Mouse (Mus musculus): ENCODE measurements at regions not wholly inside any gene's neighbourhood (a gene's known extent, or its start where the extent isn't known, plus 50 kb on each side); places are given as distances from the start of the nearest gene placed in this dataset.

DNA sequence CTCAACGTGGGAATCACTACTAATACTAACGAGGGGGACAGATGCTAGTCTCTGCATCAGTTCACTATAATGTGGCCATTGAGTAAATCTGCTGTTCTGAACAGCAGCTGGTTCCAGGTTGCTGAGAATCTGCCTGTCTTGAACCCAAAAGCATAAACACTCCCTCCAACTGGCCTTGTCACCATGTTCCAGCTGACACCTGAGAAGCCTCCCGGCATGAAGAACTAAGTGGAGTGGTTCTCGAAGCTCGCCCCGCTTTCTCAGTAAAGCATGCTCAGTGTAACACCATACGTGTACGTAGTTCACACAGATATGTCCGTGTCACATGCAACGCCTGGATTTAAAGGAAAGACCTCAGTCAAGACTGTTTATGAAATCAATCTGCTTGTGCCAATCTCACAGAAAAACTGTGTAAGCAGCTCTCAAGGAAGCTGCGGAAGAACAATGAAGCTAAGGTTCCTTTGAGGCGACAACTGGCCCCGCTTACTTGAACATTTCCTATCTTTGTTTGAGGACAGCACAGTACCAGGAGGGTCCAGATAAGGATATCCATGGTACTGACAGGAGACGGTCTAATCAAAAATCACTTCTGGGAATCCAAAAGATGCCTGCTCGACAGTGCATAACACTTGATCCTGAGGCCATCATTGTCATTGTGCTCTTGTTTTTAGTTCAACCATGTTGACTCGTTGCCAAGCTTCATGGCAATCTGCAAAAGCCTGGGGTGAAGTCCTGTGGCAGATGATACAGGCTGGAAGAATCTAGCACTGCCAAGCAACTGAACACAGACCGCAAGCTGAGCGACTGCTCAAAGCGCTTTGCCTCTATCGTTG, 82.8 kb upstream of the Myo10 start:
- Histone ChIP-seq H3K4me1 (replicated peaks) (no peaks in the 10 kb centered on the region; the same call in 1 of the 2 replicates), H3K27ac (no peak overlapping the region)
- ATAC-seq, result no peak

DNA sequence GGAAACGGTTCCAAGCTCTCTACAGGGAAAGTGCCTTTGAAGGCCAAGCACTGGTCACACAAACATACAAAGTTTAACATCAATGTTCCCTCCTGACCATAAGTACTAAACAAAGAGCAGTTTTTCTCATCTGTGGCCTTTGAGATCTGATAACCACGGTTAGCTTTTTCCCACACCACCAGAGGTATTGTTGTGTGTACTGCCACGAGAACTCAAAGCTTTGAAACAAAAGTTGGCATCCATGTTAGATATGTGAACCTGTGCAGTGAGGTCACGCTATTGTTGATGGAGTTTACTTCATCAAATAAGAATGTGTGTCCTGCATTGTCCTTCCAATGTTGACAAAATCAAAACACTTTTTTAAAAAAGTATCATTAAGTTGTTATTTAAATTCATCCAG, 79.9 kb upstream of the Myo10 start:
- no peak overlapping the region for H3K4me3 ChIP-seq (replicated peaks)
- H3K4me2 ChIP-seq (replicated peaks), result no peak overlapping the region
- no peak overlapping the region for H3K27ac ChIP-seq
- H3K36me3 ChIP-seq, result no peaks in the 10 kb centered on the region
- no peaks in the 10 kb centered on the region for H3K4me1 ChIP-seq (replicated peaks)
- WGBS, result 78% methylated on average over 4 of the region's 4 CpGs
- H3K9ac ChIP-seq (replicated peaks), result no peak overlapping the region
- ATAC-seq, result no peak
- H3K27me3 ChIP-seq, result no peaks in the 10 kb centered on the region
- no peaks in the 10 kb centered on the region for H3K9me3 ChIP-seq

More for the DNA sequence above, 82.8 kb upstream of the Myo10 start:
- Histone ChIP-seq H3K4me2 (replicated peaks) (no peak overlapping the region), H3K9ac (replicated peaks) (no peak overlapping the region), H3K9me3 (no peaks in the 10 kb centered on the region), H3K36me3 (no peaks in the 10 kb centered on the region), H3K4me3 (replicated peaks) (no peak overlapping the region), H3K27me3 (no peaks in the 10 kb centered on the region)
- 79% methylated on average over 20 of the region's 20 CpGs for WGBS

DNA sequence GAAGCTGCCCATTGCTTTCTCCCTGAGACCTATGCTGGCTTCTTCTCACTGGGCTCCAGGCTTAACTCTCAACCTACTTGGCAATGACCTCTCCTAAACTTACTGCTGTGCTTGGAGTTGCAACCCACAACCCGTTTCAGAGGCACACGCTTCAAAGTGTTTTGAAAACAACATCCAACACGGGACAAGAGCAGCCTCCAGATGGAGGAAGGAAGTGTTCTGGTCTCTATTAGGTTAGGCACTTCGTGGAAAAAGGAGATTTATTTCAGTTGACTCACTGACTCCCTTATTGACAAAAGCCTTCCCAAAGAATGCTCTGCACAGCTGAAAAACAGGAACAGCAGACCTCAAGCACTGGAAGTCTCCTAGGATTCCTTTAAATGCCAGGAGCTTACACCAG, 76.1 kb upstream of the Myo10 start:
- ATAC-seq, result no peak
- no peak overlapping the region for H3K9ac ChIP-seq (replicated peaks)
- H3K4me2 ChIP-seq (replicated peaks), result no peak overlapping the region
- H3K36me3 ChIP-seq, result no peaks in the 10 kb centered on the region
- H3K4me1 ChIP-seq (replicated peaks), result no peaks in the 10 kb centered on the region
- WGBS, result 72% methylated on average over 4 of the region's 4 CpGs
- no peaks in the 10 kb centered on the region for H3K9me3 ChIP-seq
- H3K27me3 ChIP-seq, result no peaks in the 10 kb centered on the region
- no peak overlapping the region for H3K27ac ChIP-seq
- no peak overlapping the region for H3K4me3 ChIP-seq (replicated peaks)

DNA sequence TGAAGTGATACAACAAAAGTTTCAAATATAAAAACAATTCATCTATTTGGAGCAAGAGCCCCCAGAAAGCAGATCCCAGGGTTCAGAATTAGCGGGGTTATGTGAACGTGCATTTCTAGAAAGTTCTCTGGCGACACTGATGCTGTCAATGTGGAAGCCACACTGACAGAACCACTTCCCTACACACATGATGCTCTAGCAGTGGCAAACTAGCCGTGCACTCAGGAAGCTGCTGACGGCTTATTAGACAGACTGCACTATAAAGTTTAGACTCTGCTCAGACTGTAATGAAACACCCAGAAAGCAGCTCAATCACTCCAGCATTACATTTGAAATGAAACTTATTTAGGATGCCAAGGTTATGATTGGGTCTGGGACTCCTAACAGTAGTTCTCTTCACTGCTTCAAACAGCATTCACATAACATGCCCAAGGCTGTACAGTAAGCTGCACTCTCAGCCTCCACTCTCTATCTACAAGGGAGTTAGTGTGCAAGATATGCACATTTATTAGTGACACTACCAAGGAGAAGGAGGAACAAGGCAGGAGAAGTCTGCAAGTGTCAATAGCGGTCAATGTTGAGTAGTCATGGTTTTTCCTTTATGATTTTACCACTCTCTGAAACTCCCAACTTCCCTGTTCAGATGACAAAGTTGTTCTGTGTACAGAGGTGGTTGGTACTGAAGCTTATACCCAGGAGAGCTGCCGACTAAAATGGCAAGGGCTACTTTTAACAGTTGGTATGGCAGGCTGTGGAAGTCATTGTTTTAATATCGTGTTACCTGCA, 71.9 kb upstream of the Myo10 start:
- no peak overlapping the region for H3K4me2 ChIP-seq (replicated peaks)
- no peaks in the 10 kb centered on the region for H3K9me3 ChIP-seq
- ATAC-seq, result no peak
- H3K27ac ChIP-seq, result no peak overlapping the region
- no peaks in the 10 kb centered on the region for H3K36me3 ChIP-seq
- no peaks in the 10 kb centered on the region for H3K4me1 ChIP-seq (replicated peaks)
- WGBS, result 89% methylated on average over 8 of the region's 8 CpGs
- H3K4me3 ChIP-seq (replicated peaks), result no peak overlapping the region
- H3K27me3 ChIP-seq, result no peaks in the 10 kb centered on the region
- no peak overlapping the region for H3K9ac ChIP-seq (replicated peaks)

DNA sequence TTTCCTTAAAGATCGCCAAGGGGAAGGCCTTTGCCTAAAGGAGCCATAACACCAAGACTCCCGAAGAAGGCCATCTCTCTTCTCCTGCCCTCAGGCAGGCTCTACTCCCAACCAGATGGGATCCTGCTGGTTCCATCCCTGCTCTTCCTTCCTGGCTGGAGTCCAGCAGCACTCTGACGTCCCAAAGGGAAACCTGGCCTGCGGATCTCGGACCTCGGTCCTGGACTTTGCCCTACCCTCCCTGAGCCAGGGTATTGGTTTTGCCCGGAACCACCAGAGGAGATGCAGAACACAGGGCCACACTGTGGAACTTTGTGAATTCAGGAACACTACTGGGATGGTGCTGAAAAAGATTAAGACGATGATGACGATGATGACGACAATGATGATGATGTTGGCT, 67.4 kb upstream of the Myo10 start:
- WGBS, result 93% methylated on average over 10 of the region's 10 CpGs
- H3K36me3 ChIP-seq, result no peaks in the 10 kb centered on the region
- H3K9me3 ChIP-seq, result no peaks in the 10 kb centered on the region

DNA sequence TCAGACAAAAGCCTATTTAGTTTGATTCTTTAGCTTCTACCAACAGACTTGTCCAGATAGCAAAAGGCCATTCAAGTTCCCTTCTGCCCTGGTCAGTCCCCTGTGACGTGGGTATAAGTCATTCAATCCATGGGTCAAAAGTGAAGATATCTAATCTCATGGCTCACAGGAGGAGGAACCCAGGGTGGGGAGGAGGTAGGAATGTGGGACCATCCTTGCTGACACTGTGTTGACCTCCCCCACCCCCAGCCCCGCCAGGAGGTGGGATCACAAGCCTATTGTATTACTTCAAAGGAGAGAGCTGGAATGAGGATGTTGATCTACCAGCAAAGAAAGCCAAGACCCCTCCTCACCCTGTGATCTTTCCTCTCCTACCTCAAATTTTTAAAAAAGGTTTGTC, 66.5 kb upstream of the Myo10 start:
- no peaks in the 10 kb centered on the region for H3K36me3 ChIP-seq
- H3K27ac ChIP-seq, result no peak overlapping the region
- H3K4me3 ChIP-seq (replicated peaks), result no peak overlapping the region
- H3K4me1 ChIP-seq (replicated peaks), result no peaks in the 10 kb centered on the region
- no peaks in the 10 kb centered on the region for H3K27me3 ChIP-seq
- WGBS, result 22% methylated on average over 2 of the region's 2 CpGs
- no peak overlapping the region for H3K9ac ChIP-seq (replicated peaks)
- no peaks in the 10 kb centered on the region for H3K9me3 ChIP-seq
- H3K4me2 ChIP-seq (replicated peaks), result no peak overlapping the region
- ATAC-seq, result no peak

More for the DNA sequence above, 67.4 kb upstream of the Myo10 start:
- Histone ChIP-seq H3K27me3 (no peaks in the 10 kb centered on the region), H3K4me3 (replicated peaks) (no peak overlapping the region), H3K9ac (replicated peaks) (no peak overlapping the region), H3K4me2 (replicated peaks) (no peak overlapping the region), H3K4me1 (replicated peaks) (no peaks in the 10 kb centered on the region), H3K27ac (no peak overlapping the region)
- no peak for ATAC-seq

DNA sequence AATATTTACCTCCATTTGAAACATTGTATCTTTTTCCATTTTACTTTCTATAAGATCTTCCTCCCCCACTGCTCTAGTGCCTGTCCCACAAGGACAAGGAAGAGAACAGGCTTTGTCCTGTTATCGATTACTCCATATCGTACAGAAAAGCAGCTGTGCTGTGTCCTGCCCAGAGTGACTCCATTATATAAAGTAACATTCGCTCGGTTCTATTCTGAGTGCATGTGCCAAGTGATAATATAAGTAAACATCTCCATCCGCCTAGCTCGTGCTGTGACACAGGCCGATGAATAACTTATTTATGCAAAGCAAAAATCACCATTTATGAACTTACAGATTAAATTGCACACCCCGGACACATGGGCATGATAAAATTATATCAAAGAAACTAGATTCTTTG, 64.8 kb upstream of the Myo10 start:
- Histone ChIP-seq H3K9me3 (no peaks in the 10 kb centered on the region), H3K36me3 (no peaks in the 10 kb centered on the region), H3K9ac (replicated peaks) (no peak overlapping the region), H3K4me1 (replicated peaks) (no peaks in the 10 kb centered on the region), H3K27ac (no peak overlapping the region), H3K4me2 (replicated peaks) (no peak overlapping the region), H3K4me3 (replicated peaks) (no peak overlapping the region), H3K27me3 (0 out of 2 replicates have a peak, but pooled peaks cover 2% of the 10 kb centered on the region)
- no peak for ATAC-seq
- 90% methylated on average over 8 of the region's 8 CpGs for WGBS

DNA sequence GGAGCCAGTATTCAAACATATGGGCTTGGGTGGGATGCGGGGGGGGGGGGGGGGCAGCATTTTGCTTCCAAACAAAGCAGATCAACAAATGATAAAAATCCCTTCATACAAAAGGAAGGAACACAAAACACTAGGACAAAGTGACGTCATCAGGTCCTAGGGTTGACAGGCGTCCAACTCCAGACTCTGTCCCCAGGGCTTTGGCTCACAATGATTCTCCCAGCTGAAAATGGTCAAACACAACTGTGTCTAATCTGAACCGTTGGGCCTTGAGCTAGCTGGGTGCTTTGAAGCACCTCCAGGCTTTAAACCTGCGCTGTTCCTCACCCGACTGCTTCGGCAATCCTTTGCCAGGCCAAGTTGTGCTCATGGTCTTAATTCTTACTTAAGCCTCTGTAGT, 64.1 kb upstream of the Myo10 start:
- Histone ChIP-seq H3K9me3 (no peaks in the 10 kb centered on the region), H3K4me3 (replicated peaks) (no peak overlapping the region), H3K4me2 (replicated peaks) (no peak overlapping the region), H3K4me1 (replicated peaks) (no peaks in the 10 kb centered on the region), H3K36me3 (no peaks in the 10 kb centered on the region), H3K9ac (replicated peaks) (no peak overlapping the region), H3K27ac (no peak overlapping the region), H3K27me3 (0 out of 2 replicates have a peak, but pooled peaks cover 2% of the 10 kb centered on the region)
- WGBS, result 75% methylated on average over 7 of the region's 7 CpGs
- no peak for ATAC-seq

DNA sequence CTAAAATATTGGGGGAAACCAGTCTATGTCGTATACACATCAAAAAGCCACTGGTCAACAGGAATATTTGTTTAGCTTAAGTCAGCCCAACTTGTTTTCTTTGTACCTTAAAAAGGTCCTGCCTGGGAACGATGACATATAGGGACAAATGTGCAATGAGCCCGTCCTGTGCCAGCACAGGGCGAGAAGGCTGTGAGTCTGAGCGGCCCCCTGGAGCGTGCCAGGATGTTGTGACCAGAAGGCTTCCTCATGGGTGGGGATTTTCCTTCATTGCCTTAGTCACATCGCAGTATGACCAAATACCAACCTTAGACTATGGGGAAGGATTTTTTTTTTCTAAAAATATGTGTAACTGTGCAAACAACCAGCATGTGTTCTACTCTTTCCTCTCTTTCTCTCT, 58.7 kb upstream of the Myo10 start:
- no peak overlapping the region for H3K9ac ChIP-seq (replicated peaks)
- no peak overlapping the region for H3K4me3 ChIP-seq (replicated peaks)
- H3K27ac ChIP-seq, result no peak overlapping the region
- ATAC-seq, result no peak
- no peaks in the 10 kb centered on the region for H3K36me3 ChIP-seq
- H3K4me2 ChIP-seq (replicated peaks), result no peak overlapping the region
- WGBS, result 88% methylated on average over 7 of the region's 7 CpGs
- H3K9me3 ChIP-seq, result no peaks in the 10 kb centered on the region
- H3K27me3 ChIP-seq, result 0 out of 2 replicates have a peak, but pooled peaks cover 2% of the 10 kb centered on the region
- no peaks in the 10 kb centered on the region for H3K4me1 ChIP-seq (replicated peaks)

DNA sequence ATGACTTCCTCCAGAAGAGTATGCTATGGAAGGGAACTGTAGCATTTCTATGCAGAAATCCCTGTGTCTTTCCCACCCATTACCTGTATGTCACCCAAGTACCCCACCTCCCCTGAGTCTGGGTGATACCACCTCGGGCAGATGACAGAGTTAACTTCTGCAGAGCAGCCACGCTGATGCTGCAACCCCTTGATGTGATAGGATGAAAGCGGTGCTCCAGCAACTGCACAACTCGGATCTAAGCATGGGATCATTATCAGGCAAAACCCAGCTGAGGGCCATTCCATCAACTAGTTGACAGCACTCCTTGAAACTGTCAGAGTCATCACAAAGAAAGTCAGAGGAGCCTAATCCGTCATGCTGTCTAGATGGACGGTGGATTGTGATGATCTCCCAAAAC, 49.8 kb upstream of the Myo10 start:
- no peak for ATAC-seq
- Histone ChIP-seq H3K4me2 (replicated peaks) (no peak overlapping the region), H3K4me1 (replicated peaks) (no peaks in the 10 kb centered on the region), H3K9ac (replicated peaks) (no peak overlapping the region), H3K36me3 (no peaks in the 10 kb centered on the region), H3K27me3 (no peaks in the 10 kb centered on the region), H3K27ac (no peak overlapping the region), H3K4me3 (replicated peaks) (no peak overlapping the region), H3K9me3 (no peaks in the 10 kb centered on the region)
- WGBS, result 59% methylated on average over 6 of the region's 6 CpGs
